Mouse (Mus musculus): Measurements from ENCODE around the gene Cd63.

Cd63 gene

DNA sequence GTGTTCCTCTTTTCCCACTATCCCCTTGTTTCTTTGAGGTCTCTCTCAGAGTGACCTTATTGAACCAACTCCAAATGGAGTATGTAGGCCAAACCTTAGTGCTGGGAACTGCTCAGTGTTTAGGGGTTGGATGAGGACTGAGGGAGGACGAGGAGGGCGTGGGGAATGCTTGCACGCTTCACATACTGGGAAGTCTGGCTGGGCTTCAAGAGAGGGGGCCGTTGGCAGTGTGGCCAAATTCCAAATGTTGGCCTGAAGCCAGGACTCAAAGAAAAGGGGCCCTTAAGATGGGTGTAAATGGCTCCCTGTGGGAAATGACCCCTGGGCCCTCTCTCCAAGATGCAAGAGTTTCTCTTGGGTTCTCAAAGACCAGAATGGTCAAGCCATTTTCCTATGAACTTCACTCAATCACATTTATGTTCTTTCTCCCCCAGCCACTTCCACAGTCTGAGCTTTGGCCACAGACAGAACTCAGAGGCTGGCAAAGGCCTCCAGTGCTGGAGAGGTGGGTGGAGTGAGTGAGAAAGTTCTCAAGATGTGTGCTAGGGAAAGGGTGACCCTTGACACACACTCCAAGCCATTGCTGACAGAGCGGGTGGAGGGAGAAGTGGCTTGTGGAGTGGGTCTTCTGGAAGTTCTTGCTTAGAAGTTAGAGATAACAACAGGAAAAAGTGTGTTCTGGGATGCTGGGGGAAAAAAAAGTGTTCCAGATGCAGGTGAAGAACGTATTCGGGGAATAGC, 29.0 kb downstream of the Cd63 start:
- no peak for DNase-seq (ENCODE audit: low spot score)

DNA sequence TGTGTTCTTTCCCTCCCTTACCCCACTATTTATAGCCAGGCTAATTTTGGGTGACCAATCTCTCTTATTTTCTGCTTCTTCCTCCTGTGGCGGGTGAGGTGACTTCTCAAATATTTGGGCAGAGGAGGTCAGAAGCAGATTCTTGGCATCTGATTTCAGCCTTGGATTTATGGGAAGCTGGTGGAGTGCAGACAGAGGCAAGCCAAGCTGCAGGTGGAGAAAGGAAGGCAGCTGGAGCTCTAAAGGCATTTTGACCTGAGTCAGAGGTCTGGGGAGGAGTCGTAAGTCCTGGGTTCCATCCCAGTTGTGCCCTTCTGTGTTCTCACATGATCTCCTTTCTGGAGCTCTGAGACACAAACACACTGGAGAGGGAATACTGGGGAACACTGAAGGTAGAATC, 30.7 kb downstream of the Cd63 start:
- no peak for DNase-seq (ENCODE audit: low spot score)

DNA sequence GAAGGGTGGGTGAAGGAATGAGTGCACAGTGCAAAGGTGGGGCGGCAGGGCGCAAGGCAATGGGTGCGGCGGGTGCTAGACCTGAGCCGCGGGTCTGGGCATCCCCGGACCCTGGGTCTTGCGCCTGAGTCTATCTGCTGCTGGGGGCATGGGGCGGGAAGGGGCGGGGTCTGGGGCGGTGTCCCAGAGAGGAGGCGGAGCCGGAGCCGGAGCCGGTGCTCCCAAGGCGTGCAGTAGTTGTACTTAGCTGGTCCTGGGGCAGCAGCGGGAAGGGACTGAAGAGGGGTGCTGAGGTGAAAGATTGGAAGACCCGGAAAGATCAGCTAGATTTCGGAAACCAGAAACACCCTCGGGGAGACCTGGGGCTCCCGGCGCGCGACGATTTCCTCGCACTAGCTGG, 32.8 kb downstream of the Cd63 start, which contains the start of gene Itga7:
Gene Itga7, plus strand, starts transcription at position 245 of the 400 bp plus-strand sequence.
- no peak for DNase-seq (ENCODE audit: low spot score)

DNA sequence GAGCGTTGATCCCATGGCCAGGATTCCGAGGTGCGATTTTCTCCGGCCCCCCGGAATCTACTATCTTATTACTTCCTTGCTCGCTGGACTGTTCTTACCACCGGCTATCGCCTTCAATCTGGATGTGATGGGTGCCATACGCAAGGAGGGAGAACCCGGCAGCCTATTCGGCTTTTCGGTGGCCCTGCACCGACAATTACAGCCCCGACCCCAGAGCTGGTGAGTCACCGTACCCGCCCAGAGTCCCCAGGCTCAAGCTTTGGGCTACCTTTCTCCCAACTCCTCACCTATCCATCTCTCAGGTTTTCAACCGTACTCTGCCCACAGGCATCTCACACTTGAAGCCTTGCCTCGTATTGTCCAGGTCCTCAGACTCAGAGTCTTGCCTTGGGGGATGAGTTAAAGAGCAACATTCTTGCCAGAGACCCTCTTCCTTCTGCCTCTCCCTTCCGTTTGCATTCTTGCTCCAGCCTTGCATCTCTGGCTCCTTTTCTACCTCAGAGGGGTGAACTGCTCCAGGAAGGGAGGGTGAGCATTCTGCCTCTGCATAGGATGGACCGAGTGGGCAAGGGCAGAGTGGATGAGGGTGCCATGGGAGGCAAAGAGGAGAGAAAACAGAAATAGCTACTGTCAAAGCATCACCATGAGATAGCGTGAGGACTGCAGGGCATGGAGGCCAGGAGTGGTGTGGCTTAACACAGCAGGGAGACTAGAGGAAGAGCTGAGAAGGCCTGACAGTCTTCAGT, 33.4 kb downstream of the Cd63 start:
- DNase-seq (ENCODE audit: low spot score) = no peak

DNA sequence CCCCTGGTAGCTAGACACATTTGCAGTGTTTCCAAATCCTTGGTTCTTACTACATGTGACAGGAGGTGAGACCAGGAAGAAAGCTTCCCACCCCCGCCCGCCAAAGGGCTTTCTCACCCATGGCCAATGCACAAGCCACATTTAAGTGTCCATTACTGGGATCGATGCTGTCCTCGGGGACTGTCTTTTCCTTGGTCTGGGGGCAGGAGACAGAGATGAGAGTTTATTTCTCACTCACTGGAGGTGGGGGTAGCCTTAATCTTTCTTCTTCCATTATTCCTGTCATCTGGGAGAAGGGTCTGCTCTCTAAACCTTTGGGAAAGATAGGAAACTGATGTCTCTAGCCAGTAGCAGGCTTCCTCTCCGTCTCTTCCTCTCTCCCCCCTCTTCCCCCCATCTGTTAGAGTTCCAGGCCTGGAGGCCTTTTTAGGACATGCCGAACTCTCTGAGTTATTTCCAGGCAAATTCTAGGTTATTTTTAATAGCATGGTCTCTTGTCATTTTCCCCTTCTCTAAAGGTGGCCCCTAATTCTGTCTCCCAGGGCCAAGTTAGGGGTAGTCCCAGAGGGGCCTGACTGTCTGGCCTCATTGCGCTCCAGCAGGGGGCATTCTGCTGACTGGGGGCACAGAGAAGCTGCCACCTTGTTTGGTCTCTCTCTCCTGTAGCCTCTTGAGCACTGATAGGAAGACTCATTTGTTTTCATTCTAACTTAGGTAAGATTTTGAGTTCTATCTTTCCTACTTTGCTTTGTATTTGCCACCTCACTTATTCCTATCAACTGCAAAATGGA, 34.4 kb downstream of the Cd63 start:
- DNase-seq (ENCODE audit: low spot score) = no peak

DNA sequence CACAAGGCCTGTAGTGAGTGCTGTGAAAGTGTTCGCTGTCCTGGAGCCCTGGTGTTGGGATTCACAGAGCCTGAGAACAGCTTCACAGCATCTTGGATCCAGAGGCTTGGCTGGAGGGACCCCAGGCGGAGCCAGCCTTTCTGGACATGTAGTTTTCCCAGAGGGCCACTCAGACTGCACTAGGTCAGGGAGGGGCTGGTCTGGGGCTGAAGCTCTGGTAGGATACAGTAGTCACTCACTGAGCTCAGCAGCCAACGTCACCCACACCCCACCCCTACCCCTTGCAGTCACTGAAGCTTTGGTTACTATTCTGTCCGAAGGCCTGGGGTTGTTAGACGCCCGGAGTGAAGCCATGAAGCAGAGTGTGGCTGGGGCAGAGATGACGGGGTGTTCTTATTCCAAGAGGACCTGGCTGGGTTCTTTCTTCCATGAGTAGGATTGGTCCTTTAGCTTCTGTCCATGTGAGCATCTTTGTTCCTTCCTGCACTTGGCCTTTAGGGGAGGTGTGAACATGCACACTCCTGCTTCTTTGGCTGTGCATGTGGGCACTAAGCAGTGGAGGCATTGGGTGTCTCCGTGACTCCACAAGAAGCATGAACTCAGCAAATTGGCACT, 35.1 kb downstream of the Cd63 start:
- no peak for DNase-seq (ENCODE audit: low spot score)

DNA sequence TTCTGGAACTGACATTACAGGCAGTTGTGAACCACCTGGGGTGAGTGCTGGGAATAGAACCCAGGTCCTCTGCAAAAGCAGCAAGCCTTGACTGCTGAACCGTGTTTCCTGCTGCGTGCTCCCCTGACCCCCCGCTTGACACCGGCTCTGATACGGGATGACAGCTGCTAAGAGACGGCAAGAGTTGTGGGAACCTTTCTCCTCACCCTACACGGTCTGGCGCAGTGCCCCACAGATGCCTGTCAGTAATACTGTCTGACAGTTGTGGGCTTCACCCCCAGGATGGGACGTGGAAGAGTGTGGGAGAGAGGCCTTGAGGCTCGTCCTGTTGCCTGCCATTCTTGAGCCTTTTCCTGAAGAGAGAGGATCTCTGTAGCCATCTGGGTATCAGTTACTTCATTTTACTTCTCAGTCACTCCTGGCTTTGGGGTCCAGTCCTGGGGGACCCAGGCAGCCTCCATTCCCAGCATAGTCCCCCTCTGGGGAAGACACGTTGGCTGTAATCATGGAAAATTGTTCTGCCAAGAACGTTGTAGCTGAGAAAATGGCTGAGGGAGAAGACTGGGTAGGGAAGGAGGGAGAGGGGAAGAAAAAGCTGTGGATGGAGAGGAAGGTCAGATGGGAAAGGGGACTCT, 37.1 kb downstream of the Cd63 start:
- DNase-seq (ENCODE audit: low spot score) = no peak

DNA sequence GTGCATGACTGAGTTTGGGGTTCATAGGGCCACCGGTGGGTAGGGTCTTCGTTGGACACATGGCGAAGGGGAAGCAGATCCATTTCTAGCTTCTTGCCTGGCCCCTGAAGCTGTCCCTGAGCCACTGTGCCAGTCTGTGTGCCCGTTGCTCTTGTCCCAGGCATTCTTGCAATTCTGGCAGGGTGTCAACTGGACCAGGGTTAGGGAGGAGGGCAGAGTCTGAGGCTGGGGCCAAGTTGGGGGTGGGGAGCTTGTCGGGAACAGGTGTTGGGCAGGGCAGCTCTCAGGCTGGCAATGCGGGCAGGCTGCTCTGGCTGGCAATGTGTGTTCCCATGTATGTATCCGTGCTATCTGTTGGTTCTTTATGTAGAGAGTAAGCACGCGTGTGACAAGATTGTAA, 37.7 kb downstream of the Cd63 start:
- DNase-seq (ENCODE audit: low spot score) = peak; percentile 42

DNA sequence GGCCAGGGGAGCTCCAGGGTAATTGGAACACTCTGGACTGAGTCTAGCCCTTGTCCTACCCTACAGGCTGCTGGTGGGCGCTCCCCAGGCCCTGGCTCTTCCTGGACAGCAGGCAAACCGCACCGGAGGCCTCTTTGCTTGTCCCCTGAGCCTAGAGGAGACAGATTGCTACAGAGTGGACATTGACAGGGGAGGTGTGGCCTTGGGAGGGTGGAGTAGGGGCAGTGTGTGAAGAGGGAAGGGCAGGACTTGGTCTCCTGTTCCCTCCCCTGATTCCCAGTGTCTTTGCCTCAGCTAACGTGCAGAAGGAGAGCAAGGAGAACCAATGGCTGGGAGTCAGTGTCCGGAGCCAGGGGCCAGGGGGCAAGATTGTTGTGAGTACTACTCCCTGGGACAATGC, 38.2 kb downstream of the Cd63 start:
- DNase-seq (ENCODE audit: low spot score) = no peak

DNA sequence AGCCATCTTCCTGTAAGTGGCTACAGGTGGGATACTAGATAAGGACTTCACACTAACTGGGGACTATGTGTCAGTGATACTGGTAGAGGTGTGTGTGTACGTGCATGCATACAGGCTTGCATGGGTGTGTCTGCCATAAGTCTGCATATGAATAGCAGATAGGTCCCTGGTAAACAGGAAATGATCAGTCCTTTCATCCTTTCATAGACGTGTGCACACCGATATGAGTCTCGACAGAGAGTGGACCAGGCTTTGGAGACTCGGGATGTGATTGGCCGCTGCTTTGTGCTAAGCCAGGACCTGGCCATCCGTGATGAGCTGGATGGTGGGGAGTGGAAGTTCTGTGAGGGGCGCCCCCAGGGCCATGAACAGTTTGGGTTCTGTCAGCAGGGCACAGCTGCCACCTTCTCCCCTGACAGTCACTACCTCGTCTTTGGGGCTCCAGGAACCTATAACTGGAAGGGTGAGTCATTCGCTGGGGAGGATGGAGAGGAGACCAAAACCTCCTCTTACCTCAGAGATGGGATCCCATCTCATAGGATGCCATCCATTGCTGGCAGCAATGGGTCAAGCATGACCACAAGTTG, 39.8 kb downstream of the Cd63 start:
- no peak for DNase-seq (ENCODE audit: low spot score)

DNA sequence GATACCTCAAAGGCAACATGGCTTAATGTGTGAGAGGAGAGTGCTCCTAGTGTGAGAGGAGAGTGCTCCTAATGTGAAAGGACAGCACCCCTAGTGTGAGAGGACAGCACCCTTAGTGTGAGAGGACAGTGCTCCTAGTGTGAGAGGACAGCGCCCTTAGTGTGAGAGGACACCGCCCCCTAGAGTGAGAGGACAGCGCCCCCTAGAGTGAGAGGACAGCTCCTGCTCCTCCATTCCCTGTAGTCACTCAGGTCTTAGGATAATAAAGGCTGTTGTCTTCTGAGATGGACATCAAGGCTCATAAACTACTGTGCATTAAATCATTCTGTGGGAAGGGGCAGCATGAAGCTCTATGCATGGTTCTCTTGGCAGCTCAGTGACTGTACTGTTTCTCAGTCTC, 44.9 kb downstream of the Cd63 start:
- DNase-seq (ENCODE audit: low spot score) = peak; percentile 69

DNA sequence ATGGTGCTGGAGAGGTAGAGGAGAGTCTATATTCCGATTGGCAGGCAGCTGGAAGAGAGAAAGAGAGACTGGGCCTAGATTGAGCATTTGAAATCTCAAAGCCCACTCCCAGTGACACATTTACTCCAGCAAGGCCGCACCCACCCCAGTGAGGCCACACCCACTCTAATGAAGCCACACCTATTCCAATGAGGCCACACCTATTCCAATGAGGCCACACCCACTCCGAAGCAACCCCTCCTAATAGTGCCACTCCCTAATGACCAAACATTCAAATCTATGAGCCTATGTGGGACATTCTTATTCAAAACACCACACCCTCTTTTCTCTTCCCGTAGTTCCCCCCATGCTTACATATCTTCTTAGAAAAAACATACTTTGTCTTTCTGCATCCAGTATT, 46.7 kb downstream of the Cd63 start:
- no peak for DNase-seq (ENCODE audit: low spot score)

DNA sequence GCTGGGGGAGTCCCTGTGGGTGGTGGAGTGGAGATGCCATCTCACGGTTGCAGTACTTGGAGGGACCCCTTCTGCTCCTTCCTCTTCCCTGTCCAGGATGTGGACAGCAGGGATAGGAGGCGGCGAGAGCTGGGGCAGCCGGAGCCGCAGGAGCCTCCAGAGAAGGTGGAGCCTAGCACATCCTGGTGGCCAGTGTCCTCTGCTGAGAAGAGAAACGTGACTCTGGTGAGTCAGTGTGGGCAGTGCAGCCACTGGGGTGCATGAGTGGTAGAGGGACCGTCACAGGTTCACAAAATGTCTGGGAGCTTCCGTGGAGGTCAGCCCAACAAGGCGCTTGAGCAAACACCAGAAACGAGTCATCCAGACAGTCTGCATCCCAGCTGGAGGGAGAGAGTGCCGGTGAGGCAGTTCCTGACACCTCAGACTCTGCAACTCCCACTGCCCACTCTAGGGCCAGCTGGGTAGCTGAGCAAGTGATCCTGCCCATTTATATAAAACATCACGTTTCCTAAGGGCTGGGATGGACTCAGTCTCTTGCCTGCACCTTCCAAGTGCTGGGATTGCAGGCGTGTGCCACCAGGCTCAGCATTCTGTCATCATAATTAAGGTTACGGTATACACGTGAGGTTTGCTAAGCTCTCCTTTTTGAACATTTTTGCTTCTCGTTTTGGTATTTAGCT, 49.6 kb downstream of the Cd63 start:
- DNase-seq (ENCODE audit: low spot score) = no peak

DNA sequence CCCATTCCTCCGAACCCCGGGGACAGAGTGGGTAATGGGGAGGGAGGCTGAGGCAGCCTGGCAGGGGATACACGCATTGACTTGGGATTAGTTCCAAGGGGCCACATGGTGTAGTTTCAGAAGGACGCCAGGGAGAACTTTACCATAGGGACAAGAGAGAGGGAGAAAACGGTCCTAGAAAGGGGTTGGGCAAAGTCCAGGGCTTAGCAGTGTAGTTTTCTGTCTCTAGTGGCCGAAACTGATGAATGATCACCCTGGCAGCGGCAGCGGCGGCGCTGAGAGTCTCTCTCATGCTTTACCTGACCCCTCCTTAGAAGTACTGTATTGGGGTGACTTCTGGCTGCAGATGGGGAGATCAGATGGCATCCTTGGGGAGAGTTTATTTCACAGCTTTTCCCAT, 57.6 kb downstream of the Cd63 start:
- no peak for DNase-seq (ENCODE audit: low spot score)

DNA sequence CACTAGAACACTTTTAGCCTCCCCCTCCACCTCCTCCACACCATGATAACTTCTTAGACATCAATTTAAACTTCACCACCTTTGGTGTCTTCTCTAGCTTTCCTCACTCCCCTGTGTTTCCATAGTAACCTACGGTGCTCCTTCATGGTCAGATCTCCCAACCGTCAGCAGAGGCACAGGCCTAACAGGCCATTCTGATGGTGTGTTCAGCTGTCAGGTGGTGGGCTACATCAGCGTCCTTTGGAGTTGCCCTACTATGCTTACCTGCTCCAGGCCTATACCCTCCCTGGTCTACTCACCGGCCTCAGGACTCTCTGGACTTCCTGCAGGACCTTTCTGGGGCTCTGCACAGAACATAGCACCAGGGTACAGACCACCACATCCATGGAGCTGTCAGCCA, 59.4 kb downstream of the Cd63 start:
- DNase-seq (ENCODE audit: low spot score) = no peak

DNA sequence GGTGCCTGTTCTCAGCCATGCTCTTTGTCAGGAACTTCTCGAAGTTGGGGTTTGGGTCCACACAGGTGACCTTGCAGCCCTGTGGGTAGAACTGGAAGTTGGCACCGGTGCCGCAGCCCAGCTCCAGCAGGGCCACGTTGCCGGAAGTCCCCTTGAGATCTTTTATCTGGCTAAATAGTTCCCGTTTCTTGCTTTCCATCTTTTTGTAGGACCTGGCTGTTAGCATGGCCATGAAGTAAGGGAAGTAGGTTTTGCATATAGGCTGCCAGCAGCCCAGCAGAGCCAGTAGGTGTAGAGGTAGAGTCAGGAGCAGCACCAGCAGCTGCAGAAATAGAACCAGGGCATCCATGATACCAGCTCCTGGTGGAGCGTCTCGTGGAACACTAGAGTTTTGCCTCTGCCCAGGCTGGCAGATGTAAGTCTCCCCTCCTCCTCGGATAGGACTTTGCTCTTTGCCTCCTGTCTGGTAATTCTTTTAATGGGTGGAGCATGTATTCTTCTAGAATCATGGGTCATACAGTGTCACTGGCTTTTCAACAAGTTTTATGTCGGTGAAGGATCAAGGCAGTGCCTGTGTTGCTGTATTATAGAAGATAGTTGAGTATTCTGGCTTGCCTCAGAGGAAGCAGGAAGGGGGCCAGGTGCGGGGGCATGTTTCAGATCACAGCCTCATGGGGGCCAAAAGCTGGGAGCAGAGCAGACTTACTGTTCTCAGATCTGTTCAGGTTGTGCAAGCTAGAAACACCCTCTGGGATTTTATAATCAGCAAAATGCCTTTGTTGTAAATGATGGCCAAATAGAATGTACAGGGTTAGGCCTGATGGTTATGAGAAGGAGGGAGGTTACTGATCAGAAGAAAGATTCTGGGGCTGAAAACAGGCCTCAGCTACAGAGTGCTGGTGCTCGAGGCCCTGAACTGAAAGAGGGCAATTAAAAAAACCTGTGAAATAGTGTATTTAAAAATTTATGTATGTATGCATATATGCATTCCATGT, 60.1 kb downstream of the Cd63 start, which contains the start of gene Mettl7b:
Gene Mettl7b, minus strand, starts transcription at position 399 of the 995 bp plus-strand sequence.
- DNase-seq (ENCODE audit: low spot score) = no peak

Measured in MN1 (cell line).